ENCODE assay signal across 15 mouse cellular contexts in genomic region chr17:85975077-85975476, GRCm38 (mm10).
DNase-seq lines count a peak whose midpoint lies in the region; ATAC-seq and TF ChIP-seq lines count a peak whose summit lies in the region.
"Had no signal": no experiment of that assay in that cellular context is flagged by ENCODE, and none has a peak within 500 bp of the region (broad histone marks: within the 10 kb centered on the region; RNA-seq: fewer than 3 reads in every experiment).

No protein-coding gene starts in this region.

- 52% methylated on average over 5 of the region's 5 CpGs for WGBS in forebrain, embryonic 14.5 days
- 53% methylated on average over 5 of the region's 5 CpGs for WGBS in forebrain, embryonic 15.5 days
- 50% methylated on average over 5 of the region's 5 CpGs for WGBS in kidney, postnatal 0 days
- 59% methylated on average over 5 of the region's 5 CpGs for WGBS in kidney, adult 2 months
- 60% methylated on average over 5 of the region's 5 CpGs for WGBS in heart, embryonic 16.5 days
- 59% methylated on average over 5 of the region's 5 CpGs for WGBS in liver, embryonic 12.5 days (ENCODE audit: insufficient replicate concordance)

- H3K4me1 ChIP-seq in forebrain, embryonic 14.5 days (ENCODE audit: control insufficient read depth, insufficient read depth, low read length) = no peaks in the 10 kb centered on the region
- peaks cover 9% of the 10 kb centered on the region for H3K4me1 ChIP-seq in forebrain, embryonic 15.5 days
- H3K4me1 ChIP-seq in kidney, postnatal 0 days (replicated peaks; ENCODE audit: insufficient read depth, low read length) = no peaks in the 10 kb centered on the region
- no peaks in the 10 kb centered on the region for H3K4me1 ChIP-seq in kidney, adult 2 months (ENCODE audit: control insufficient read depth, insufficient read depth, low read length)
- no peaks in the 10 kb centered on the region for H3K4me1 ChIP-seq in heart, embryonic 16.5 days (ENCODE audit: control insufficient read depth, insufficient read depth, low read length)
- H3K4me1 ChIP-seq in liver, embryonic 12.5 days = no peaks in the 10 kb centered on the region
- H3K4me1 ChIP-seq: liver, embryonic 13.5 days had no signal

- no peak overlapping the region for H3K27ac ChIP-seq in forebrain, embryonic 14.5 days (ENCODE audit: low read depth, low read length)
- no peak overlapping the region for H3K27ac ChIP-seq in forebrain, embryonic 15.5 days (replicated peaks)
- no peak overlapping the region for H3K27ac ChIP-seq in kidney, postnatal 0 days
- H3K27ac ChIP-seq in kidney, adult 2 months (ENCODE audit: insufficient read depth, low read depth, low read length) = no peak overlapping the region
- peak overlapping the region; percentile 48; the same call in 1 of the 2 replicates for H3K27ac ChIP-seq in heart, embryonic 16.5 days (ENCODE audit: low read length)
- H3K27ac ChIP-seq in liver, embryonic 12.5 days = no peak overlapping the region
- H3K27ac ChIP-seq: liver, embryonic 13.5 days had no signal

- H3K27me3 ChIP-seq in forebrain, embryonic 14.5 days (replicated peaks; ENCODE audit: control insufficient read depth, insufficient read depth, low read length) = no peaks in the 10 kb centered on the region
- H3K27me3 ChIP-seq in forebrain, embryonic 15.5 days = no peaks in the 10 kb centered on the region
- H3K27me3 ChIP-seq in kidney, postnatal 0 days (ENCODE audit: insufficient read depth, low read length) = no peaks in the 10 kb centered on the region
- H3K27me3 ChIP-seq in kidney, adult 2 months (replicated peaks; ENCODE audit: control insufficient read depth, insufficient read depth, low read length) = no peaks in the 10 kb centered on the region
- peaks cover 3% of the 10 kb centered on the region; the same call in 1 of the 2 replicates for H3K27me3 ChIP-seq in heart, embryonic 16.5 days (ENCODE audit: control insufficient read depth, insufficient read depth, low read length)
- H3K27me3 ChIP-seq in liver, embryonic 12.5 days (replicated peaks) = no peaks in the 10 kb centered on the region
- H3K27me3 ChIP-seq: liver, embryonic 13.5 days had no signal

- H3K4me2 ChIP-seq in forebrain, embryonic 14.5 days (ENCODE audit: low read length) = no peak overlapping the region
- no peak overlapping the region for H3K4me2 ChIP-seq in forebrain, embryonic 15.5 days (replicated peaks)
- H3K4me2 ChIP-seq in kidney, postnatal 0 days (ENCODE audit: low read length) = no peak overlapping the region
- H3K4me2 ChIP-seq in heart, embryonic 16.5 days (ENCODE audit: low read depth, low read length) = no peak overlapping the region
- no peak overlapping the region for H3K4me2 ChIP-seq in liver, embryonic 12.5 days
- H3K4me2 ChIP-seq: liver, embryonic 13.5 days had no signal

- no peaks in the 10 kb centered on the region for H3K36me3 ChIP-seq in forebrain, embryonic 14.5 days (ENCODE audit: control insufficient read depth, insufficient read depth, low read length)
- no peaks in the 10 kb centered on the region for H3K36me3 ChIP-seq in forebrain, embryonic 15.5 days
- H3K36me3 ChIP-seq in kidney, postnatal 0 days (ENCODE audit: insufficient read depth, low read length) = no peaks in the 10 kb centered on the region
- no peaks in the 10 kb centered on the region for H3K36me3 ChIP-seq in kidney, adult 2 months (ENCODE audit: control insufficient read depth, insufficient read depth, low read length)
- no peaks in the 10 kb centered on the region for H3K36me3 ChIP-seq in heart, embryonic 16.5 days (ENCODE audit: control insufficient read depth, insufficient read depth)
- H3K36me3 ChIP-seq in liver, embryonic 12.5 days = no peaks in the 10 kb centered on the region
- H3K36me3 ChIP-seq: liver, embryonic 13.5 days had no signal

- TF ChIP-seq CTCF in kidney, postnatal 0 days (IDR thresholded peaks at IDR 0.05; ENCODE audit: low read depth) = no peak
- TF ChIP-seq CTCF in kidney, adult 2 months (conservative IDR thresholded peaks at IDR 0.05; ENCODE audit: insufficient read depth, insufficient read length, low read depth, low read length) = no peak

- TF ChIP-seq POLR2A in kidney, adult 2 months (IDR thresholded peaks at IDR 0.05; ENCODE audit: low read depth, low read length) = no peak

- H3K9ac ChIP-seq in forebrain, embryonic 14.5 days (ENCODE audit: low read length) = no peak overlapping the region
- no peak overlapping the region for H3K9ac ChIP-seq in forebrain, embryonic 15.5 days (replicated peaks)
- H3K9ac ChIP-seq in kidney, postnatal 0 days (ENCODE audit: low read depth, low read length) = no peak overlapping the region
- H3K9ac ChIP-seq in heart, embryonic 16.5 days (ENCODE audit: low read length) = no peak overlapping the region
- no peak overlapping the region for H3K9ac ChIP-seq in liver, embryonic 12.5 days
- H3K9ac ChIP-seq: liver, embryonic 13.5 days had no signal

- H3K9me3 ChIP-seq in forebrain, embryonic 14.5 days (replicated peaks; ENCODE audit: control insufficient read depth, low read length) = no peaks in the 10 kb centered on the region
- H3K9me3 ChIP-seq in forebrain, embryonic 15.5 days = no peaks in the 10 kb centered on the region
- H3K9me3 ChIP-seq in kidney, postnatal 0 days (replicated peaks; ENCODE audit: low read length) = no peaks in the 10 kb centered on the region
- no peaks in the 10 kb centered on the region for H3K9me3 ChIP-seq in heart, embryonic 16.5 days (replicated peaks; ENCODE audit: control insufficient read depth, low read length)
- H3K9me3 ChIP-seq in liver, embryonic 12.5 days (replicated peaks) = no peaks in the 10 kb centered on the region
- H3K9me3 ChIP-seq: liver, embryonic 13.5 days had no signal

- H3K4me3 ChIP-seq in forebrain, embryonic 14.5 days (ENCODE audit: low read depth, low read length) = no peak overlapping the region
- H3K4me3 ChIP-seq in forebrain, embryonic 15.5 days = no peak overlapping the region
- H3K4me3 ChIP-seq in kidney, postnatal 0 days (replicated peaks; ENCODE audit: low read depth, low read length) = no peak overlapping the region
- H3K4me3 ChIP-seq in kidney, adult 2 months (ENCODE audit: insufficient read depth, low read depth, low read length) = no peak overlapping the region
- no peak overlapping the region for H3K4me3 ChIP-seq in heart, embryonic 16.5 days (ENCODE audit: low read length)
- H3K4me3 ChIP-seq in liver, embryonic 12.5 days = no peak overlapping the region
- H3K4me3 ChIP-seq: liver, embryonic 13.5 days had no signal

- ATAC-seq in forebrain, embryonic 14.5 days = no peak
- no peak for ATAC-seq in forebrain, embryonic 15.5 days (replicated peaks)
- no peak for ATAC-seq in kidney, postnatal 0 days (replicated peaks; ENCODE audit: low FRiP score, low read depth)
- ATAC-seq in heart, embryonic 16.5 days (replicated peaks; ENCODE audit: extremely low read depth, insufficient read depth, low FRiP score) = no peak; the same call in 1 of the 2 replicates
- ATAC-seq in liver, embryonic 12.5 days = no peak
- ATAC-seq: intestine, embryonic 16.5 days had no signal

- DNase-seq in forebrain, embryonic 14.5 days (ENCODE audit: low spot score) = peak; percentile 11
- peak; percentile 40 for DNase-seq in kidney, postnatal 0 days (ENCODE audit: low spot score)
- DNase-seq in kidney, adult 2 months = no peak
- DNase-seq in Muller cell, postnatal 12 days (ENCODE audit: inconsistent ontology term) = peak; percentile 17
- DNase-seq in left cerebral cortex, postnatal 36 days (ENCODE audit: low spot score in 2 of 2) = no peak
- DNase-seq: cerebellum, adult 11-12 months; kidney, postnatal 14 days; layer of hippocampus, adult 9-11 months; liver, embryonic 13.5 days; lung, postnatal 10 days; thymus, postnatal 14 days had no signal

- intact Hi-C loops in left cerebral cortex, postnatal 36 days (cut with DNase I) = no loop called here

Comparison
In these comparisons a context has a peak if more than half of its experiments do, and no peak if none do; other contexts are left out.
1. DNase-seq: peak in forebrain, embryonic 14.5 days (single experiment), kidney, postnatal 0 days (single experiment) and Muller cell, postnatal 12 days (single experiment); none in kidney, adult 2 months (single experiment) and left cerebral cortex, postnatal 36 days (0 of 2).